Mouse (Mus musculus): ENCODE results near the gene Lpcat2. TPM values are rescaled to one million over a fixed set of nuclear protein-coding genes. Genes with fewer than 3 reads are reported as not detected.

Lpcat2 gene
- polyA plus RNA-seq, 1 experiment from 2014 or later, result 6.8 TPM

DNA sequence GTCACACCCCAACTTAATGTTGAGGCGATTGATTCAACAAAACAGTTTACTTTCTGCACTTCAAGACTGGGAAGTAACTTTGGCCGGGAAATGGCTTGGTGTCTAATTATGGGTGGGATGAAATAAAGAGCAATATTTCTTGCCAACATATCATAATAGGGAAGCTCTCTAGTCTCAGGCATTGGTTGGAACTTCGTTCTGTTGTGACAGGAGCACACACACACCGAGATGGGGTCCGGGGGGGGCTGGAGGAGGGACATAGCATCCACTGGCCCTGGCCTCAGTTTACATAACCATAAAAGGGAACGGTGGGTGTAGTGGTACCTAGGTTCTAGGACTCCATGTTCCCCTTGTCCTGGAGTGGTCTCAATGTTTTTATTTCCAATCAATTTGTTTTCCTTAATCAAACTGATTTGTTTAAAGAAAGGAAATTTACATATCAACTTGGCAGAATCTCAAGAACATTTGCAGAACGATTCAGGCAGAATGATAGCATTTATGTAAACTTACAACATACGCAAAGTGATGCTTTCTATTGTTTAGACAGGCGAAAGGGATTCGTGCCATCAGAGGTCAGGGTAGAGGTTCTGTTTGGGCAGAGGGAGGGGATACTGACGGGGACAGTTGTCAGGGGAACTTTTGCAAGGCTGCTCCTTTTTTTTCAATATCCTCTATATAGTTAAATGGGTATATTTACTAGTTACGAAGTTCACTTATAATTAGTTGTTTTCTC lies 95.7 kb downstream of the Lpcat2 start:
- ATAC-seq, result no peak
- no peaks in the 10 kb centered on the region for H3K4me1 ChIP-seq (replicated peaks)
- 48% methylated on average over 12 of the region's 12 CpGs for WGBS
- no peak overlapping the region for H3K4me3 ChIP-seq (replicated peaks)
- H3K9ac ChIP-seq, result no peak overlapping the region
- no peak overlapping the region for H3K4me2 ChIP-seq (replicated peaks)
- no peaks in the 10 kb centered on the region for H3K9me3 ChIP-seq
- no peaks in the 10 kb centered on the region for H3K36me3 ChIP-seq
- no peaks in the 10 kb centered on the region for H3K27me3 ChIP-seq (replicated peaks)
- no peak overlapping the region for H3K27ac ChIP-seq

DNA sequence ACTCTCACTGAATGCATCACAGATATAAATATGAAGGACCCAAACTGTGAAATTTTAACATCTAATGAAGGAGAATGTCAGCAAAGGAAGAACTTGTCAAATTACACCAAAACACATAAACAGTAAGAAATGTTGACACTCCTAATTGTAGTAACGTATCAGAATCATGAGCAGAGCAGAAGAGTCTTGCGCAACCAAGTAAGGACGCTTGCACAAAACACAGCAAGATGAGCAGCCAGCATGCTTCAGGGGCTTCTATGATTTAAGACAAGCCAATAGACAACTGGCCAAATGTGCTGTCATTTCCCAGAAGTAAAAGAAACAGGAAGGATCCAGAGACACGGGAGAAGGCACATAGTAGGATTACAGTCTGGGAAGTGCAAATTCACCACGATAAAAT lies 98.9 kb downstream of the Lpcat2 start:
- no peak for ATAC-seq
- Histone ChIP-seq H3K4me3 (replicated peaks) (no peak overlapping the region), H3K4me2 (replicated peaks) (no peak overlapping the region), H3K9ac (no peak overlapping the region), H3K36me3 (no peaks in the 10 kb centered on the region), H3K27me3 (replicated peaks) (peaks cover 5% of the 10 kb centered on the region), H3K4me1 (replicated peaks) (no peaks in the 10 kb centered on the region), H3K27ac (no peak overlapping the region), H3K9me3 (no peaks in the 10 kb centered on the region)
- WGBS, result 74% methylated on average over 5 of the region's 5 CpGs

DNA sequence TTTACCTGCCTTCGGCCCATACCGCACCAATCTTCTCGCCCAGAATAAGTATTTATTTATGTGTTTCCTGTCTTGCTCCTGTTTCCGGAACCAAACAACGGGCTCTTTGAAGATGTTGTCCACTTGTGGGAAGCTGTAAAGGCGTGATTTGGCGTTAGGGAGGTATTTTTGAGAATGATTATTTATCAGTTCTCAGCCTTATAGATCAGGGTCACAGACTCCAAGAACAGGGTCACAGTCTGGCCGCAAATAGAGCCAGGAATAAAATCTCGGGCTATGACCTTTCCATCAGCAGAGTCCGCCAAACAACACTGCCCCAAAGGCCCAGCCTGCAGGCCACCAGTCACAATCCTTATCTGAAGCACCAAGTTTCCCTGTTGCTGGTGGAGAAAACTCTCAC lies 104.6 kb downstream of the Lpcat2 start, which contains the start of gene Slc6a2:
TSS of gene Slc6a2 (plus strand) at position 301 of the 400 bp plus-strand sequence.
- ATAC-seq, result no peak
- no peaks in the 10 kb centered on the region for H3K9me3 ChIP-seq
- peaks cover 45% of the 10 kb centered on the region for H3K27me3 ChIP-seq (replicated peaks)
- H3K4me1 ChIP-seq (replicated peaks), result peaks cover 11% of the 10 kb centered on the region
- H3K9ac ChIP-seq, result no peak within 1 kb of the TSS
- H3K27ac ChIP-seq, result no peak within 1 kb of the TSS
- 65% methylated on average over 10 of the region's 10 CpGs for WGBS
- no peaks in the 10 kb centered on the region for H3K36me3 ChIP-seq
- H3K4me2 ChIP-seq (replicated peaks), result peak within 1 kb of the TSS; percentile 78
- H3K4me3 ChIP-seq (replicated peaks), result peak within 1 kb of the TSS; percentile 33

DNA sequence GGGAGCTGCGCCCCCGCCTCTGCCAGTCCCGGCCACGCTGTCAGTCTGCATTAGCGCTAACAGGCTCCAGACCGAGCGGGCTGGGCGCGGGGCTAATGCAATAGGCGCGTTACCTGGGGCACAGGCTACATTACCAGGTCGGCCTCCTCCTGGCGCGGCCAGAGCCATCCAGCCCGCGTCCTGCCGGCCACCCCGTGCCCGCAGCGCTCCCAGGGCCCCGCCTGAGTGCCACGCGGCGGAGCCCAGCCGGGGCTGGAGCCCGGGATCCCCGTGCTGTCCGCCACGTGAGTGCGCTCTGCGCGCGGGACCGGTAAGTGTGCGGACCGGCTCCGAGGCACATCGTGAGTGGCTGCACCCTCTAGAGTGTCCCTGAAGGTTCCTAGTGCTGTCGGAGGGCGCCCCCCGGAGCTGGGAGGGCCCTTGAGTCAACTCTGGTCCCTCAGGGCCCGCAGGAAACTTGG lies 105.3 kb downstream of the Lpcat2 start:
- Histone ChIP-seq H3K27ac (no peak overlapping the region), H3K9ac (no peak overlapping the region), H3K9me3 (no peaks in the 10 kb centered on the region), H3K4me1 (replicated peaks) (peaks cover 11% of the 10 kb centered on the region), H3K36me3 (no peaks in the 10 kb centered on the region), H3K4me3 (replicated peaks) (peak overlapping the region; percentile 33), H3K27me3 (replicated peaks) (peaks cover 45% of the 10 kb centered on the region), H3K4me2 (replicated peaks) (peak overlapping the region; percentile 78)
- WGBS, result 1% methylated on average over 42 of the region's 42 CpGs
- ATAC-seq, result peak; percentile 47; the same call in 1 of the 2 replicates

DNA sequence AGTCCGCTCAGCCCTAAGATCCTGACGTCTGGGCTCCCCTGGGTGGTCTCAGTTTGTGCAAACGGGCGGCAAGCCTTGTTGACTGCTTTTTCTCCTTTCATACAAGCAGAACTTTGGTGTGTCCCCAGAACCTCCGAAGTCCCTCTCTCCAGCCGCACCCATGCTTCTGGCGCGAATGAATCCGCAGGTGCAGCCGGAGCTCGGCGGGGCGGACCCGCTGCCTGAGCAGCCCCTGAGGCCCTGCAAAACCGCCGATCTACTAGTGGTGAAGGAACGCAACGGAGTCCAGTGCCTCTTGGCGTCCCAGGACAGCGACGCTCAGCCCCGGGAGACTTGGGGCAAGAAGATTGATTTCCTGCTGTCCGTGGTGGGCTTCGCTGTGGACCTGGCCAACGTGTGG lies 105.9 kb downstream of the Lpcat2 start:
- no peaks in the 10 kb centered on the region for H3K9me3 ChIP-seq
- no peak overlapping the region for H3K27ac ChIP-seq
- peaks cover 45% of the 10 kb centered on the region for H3K27me3 ChIP-seq (replicated peaks)
- no peaks in the 10 kb centered on the region for H3K36me3 ChIP-seq
- H3K4me3 ChIP-seq (replicated peaks), result peak overlapping the region; percentile 33
- H3K9ac ChIP-seq, result no peak overlapping the region
- ATAC-seq, result no peak
- 1% methylated on average over 25 of the region's 25 CpGs for WGBS
- peaks cover 11% of the 10 kb centered on the region for H3K4me1 ChIP-seq (replicated peaks)
- H3K4me2 ChIP-seq (replicated peaks), result peak overlapping the region; percentile 78

DNA sequence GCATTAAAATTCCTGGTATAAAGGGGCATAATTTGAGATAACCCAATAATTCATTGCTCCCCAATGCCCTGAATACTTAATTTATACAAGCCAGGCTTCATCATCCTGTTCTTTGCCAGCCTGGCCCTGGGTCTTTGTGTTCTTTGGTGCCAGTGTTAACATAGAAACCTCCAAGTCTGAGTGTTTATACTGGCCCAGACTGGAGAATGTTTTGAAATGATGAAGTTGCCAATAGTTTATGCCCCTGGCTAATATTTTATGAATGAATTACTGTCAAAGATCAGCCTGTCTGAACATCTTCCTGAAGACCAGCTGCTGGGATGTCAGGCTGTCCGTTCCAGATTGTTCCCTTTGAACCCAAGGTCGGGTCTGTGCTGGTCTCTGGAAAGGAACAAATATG lies 109.4 kb downstream of the Lpcat2 start:
- ATAC-seq, result no peak
- WGBS, result 51% methylated on average over 2 of the region's 2 CpGs

More for the DNA sequence above, 109.4 kb downstream of the Lpcat2 start:
- Histone ChIP-seq H3K9ac (no peak overlapping the region), H3K4me1 (replicated peaks) (peaks cover 11% of the 10 kb centered on the region), H3K4me3 (replicated peaks) (no peak overlapping the region), H3K4me2 (replicated peaks) (no peak overlapping the region), H3K27me3 (replicated peaks) (peaks cover 36% of the 10 kb centered on the region), H3K9me3 (no peaks in the 10 kb centered on the region), H3K27ac (no peak overlapping the region), H3K36me3 (no peaks in the 10 kb centered on the region)

Other genes starting within 250 kb of the Lpcat2 start
- gene Irx6, start 181.1 kb upstream of the Lpcat2 start, polyA plus RNA-seq (2015; fragmentation: Nextera tagmentation; extraction: Ambion mirVana), result not detected in 2 replicates
- gene Mmp2, start 28.0 kb upstream of the Lpcat2 start, polyA plus RNA-seq (2015; fragmentation: Nextera tagmentation; extraction: Ambion mirVana), result 150 and 159 TPM in 2 replicates
- not detected in 2 replicates for gene Capns2, start 46.1 kb downstream of the Lpcat2 start, polyA plus RNA-seq (2015; fragmentation: Nextera tagmentation; extraction: Ambion mirVana)
- 0.71 and 1.3 TPM in 2 replicates for gene Slc6a2, start 104.7 kb downstream of the Lpcat2 start, polyA plus RNA-seq (2015; fragmentation: Nextera tagmentation; extraction: Ambion mirVana)
- gene Ces1a, start 192.9 kb downstream of the Lpcat2 start, polyA plus RNA-seq (2015; fragmentation: Nextera tagmentation; extraction: Ambion mirVana), result not detected in 2 replicates
- gene Ces1b, start 224.7 kb downstream of the Lpcat2 start, polyA plus RNA-seq (2015; fragmentation: Nextera tagmentation; extraction: Ambion mirVana), result 0.14 and 0.16 TPM in 2 replicates

Data from intestine, embryonic 15.5 days (tissue).